Mouse (Mus musculus): ENCODE measurements around the gene Amigo2.

DNA sequence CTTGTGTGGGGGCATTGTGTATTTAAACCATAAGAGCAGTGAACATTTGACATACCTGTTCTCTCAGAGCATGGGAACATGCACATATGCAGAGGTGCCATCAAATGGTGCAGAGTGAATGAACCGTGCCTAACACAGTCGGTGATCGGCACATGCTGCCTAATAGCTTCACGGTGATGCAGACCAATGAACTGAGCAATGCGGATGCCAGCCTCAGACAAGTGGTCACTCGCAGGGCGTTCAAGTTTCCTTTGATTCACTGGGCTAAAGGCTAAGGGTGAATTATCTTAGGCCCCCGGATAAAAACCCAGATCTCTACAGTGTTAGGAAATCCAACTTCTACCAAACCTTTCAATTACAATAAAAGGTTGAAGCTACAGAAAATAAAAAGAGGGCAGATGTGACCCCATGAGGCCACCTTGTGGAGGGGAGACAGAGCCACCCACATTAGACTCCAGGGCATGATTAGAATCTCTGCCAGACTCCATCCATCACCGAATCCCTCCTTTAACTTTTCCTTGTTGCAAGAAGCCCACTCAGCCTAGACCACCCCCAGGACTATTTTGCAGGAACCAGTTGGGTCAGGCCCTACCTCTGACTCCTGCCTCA, 31.4 kb upstream of the Amigo2 start:
- TF ChIP-seq HCFC1 (IDR thresholded peaks at IDR 0.05; ENCODE audit: borderline replicate concordance, insufficient read depth, low read length) (no peak), ZNF384 (IDR thresholded peaks at IDR 0.05; ENCODE audit: low read depth, low read length) (no peak), MAFK (IDR thresholded peaks at IDR 0.05; ENCODE audit: insufficient read depth, low read depth, low read length) (no peak)

Data from ES-E14 (cell line).